Mouse (Mus musculus): ENCODE measurements around the gene Fam155a.

DNA sequence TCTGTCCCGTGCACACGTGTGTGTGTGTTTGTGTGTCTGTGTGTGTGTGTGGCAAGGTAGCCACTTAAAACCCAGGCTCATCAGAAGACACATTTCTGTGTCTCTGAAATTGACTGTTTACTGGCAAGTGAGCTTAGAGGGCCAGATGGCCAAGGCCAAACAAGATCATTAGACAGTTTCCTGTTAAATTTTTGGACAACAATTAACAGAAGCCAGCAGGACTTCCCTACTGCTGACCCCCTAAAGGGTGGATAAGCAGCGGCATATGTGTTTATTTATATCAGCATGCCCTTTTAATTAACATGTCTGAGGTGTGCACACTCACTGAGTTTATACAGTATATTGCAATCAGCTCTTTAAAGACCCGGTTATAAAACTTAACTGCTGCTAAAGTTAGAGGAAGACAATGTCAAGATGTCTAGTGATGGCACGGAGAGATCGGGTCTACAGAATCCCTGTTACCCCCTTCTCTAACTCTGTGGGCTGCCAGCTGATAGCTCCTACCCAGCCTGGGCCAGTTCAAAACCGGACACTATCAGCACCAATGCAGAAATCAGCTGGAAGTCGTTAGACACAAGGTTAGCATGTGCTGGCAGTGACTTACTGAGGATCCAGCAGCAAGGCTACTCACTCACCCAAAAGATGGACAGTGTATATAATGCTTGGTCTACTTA is 42.4 kb upstream of the Fam155a start:
- TF ChIP-seq CTCF (IDR thresholded peaks at IDR 0.05; ENCODE audit: low read depth) = no peak
- no peak for TF ChIP-seq EP300 (optimal IDR thresholded peaks at IDR 0.05)

Data from stomach, postnatal 0 days (tissue).